Mouse (Mus musculus) midbrain, embryonic 15.5 days (tissue): ENCODE data around the gene Ptprk. TPM values are rescaled to one million over a fixed set of nuclear protein-coding genes. Genes with fewer than 3 reads are reported as not detected.

Experiments used
- ATAC-seq: fragments of 200-750 bp; cut with Nextera tagmentation; replicated peaks from 2 replicates; pipeline ENCODE4 v1.8.0; 2017; ENCODE audit warnings: moderate TSS enrichment
- H3K27ac ChIP-seq: fragments of 300-500 bp; sonication (generic); 2 replicates; pipeline ENCODE4 v1.5.1; 2015; ENCODE audit warnings: mild to moderate bottlenecking, inconsistent platforms
- H3K27me3 ChIP-seq: fragments of 300-500 bp; sonication (generic); replicated peaks from 2 replicates; pipeline ENCODE4 v1.6.1; 2015; ENCODE audit warnings: inconsistent platforms
- H3K36me3 ChIP-seq: fragments of 300-500 bp; sonication (generic); replicated peaks from 2 replicates; pipeline ENCODE4 v1.6.1; 2015; ENCODE audit warnings: inconsistent platforms
- H3K4me1 ChIP-seq: fragments of 300-500 bp; sonication (generic); 2 replicates; pipeline ENCODE4 v1.6.1; 2015; ENCODE audit warnings: inconsistent platforms
- H3K4me2 ChIP-seq: fragments of 300-500 bp; sonication (generic); 2 replicates; pipeline ENCODE4 v1.6.1; 2015; ENCODE audit warnings: inconsistent platforms, mild to moderate bottlenecking, moderate library complexity
- H3K4me3 ChIP-seq: fragments of 300-500 bp; sonication (generic); 2 replicates; pipeline ENCODE4 v1.5.1; 2015; ENCODE audit warnings: mild to moderate bottlenecking, inconsistent platforms
- H3K9ac ChIP-seq: fragments of 300-500 bp; sonication (generic); 2 replicates; pipeline ENCODE4 v1.6.1; 2015; ENCODE audit warnings: mild to moderate bottlenecking, inconsistent platforms
- H3K9me3 ChIP-seq: fragments of 300-500 bp; sonication (generic); 2 replicates; pipeline ENCODE4 v1.6.1; 2016; ENCODE audit warnings: inconsistent platforms
- WGBS: fragments of 180-500 bp; shearing (Covaris S2); methylation state at CpG from one replicate; pipeline ENCODE4 v1.1.7; 2015; ENCODE audit warnings: mixed read lengths; 5-methylcytosine and 5-hydroxymethylcytosine counted together
- polyA plus RNA-seq: library from polyadenylated mRNA; unstranded; fragments of >200 nt; fragmentation: Nextera tagmentation; extraction: Ambion mirVana; gene quantifications from 2 replicates; pipeline ENCODE4 v1.2.1, GENCODE M21; 2015

The Ptprk gene
- polyA plus RNA-seq, 1 experiment from 2014 or later, result 33.3 TPM

DNA sequence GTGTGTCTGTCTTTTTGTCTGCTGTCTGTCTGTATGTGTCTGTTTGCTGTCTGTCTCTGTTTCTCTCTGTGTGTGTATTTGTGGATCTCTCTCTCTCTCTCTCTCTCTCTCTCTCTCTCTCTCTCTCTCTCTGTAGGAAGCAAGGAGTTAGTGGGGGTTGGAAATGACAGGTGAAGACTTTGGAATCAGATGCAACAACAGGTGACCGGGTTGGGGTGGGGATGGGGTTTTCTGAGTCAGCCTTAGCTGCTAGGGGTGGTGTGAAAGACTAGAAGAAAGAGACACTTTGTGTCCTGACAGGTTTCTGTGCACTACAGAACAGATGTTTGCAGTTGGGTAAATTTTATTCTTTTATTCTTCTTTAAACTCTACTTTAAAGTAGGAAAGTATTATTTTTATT, 9.0 kb downstream of the Ptprk start:
- WGBS, result 83% methylated on average over 1 of the region's 1 CpGs
- Histone ChIP-seq H3K4me1 (peaks cover 1% of the 10 kb centered on the region; the same call in 1 of the 2 replicates), H3K27ac (no peak overlapping the region), H3K9me3 (no peaks in the 10 kb centered on the region), H3K27me3 (no peaks in the 10 kb centered on the region), H3K36me3 (no peaks in the 10 kb centered on the region), H3K9ac (no peak overlapping the region), H3K4me2 (no peak overlapping the region), H3K4me3 (no peak overlapping the region)
- no peak for ATAC-seq

GRCm38 (mm10) chr10:28087341-28087740, 12.7 kb downstream of the Ptprk start:
- ATAC-seq, result no peak
- WGBS, result 81% methylated on average over 6 of the region's 6 CpGs
- H3K36me3 ChIP-seq, result no peaks in the 10 kb centered on the region
- no peak overlapping the region for H3K4me3 ChIP-seq
- no peak overlapping the region for H3K4me2 ChIP-seq
- H3K9ac ChIP-seq, result no peak overlapping the region
- no peak overlapping the region for H3K27ac ChIP-seq
- no peaks in the 10 kb centered on the region for H3K4me1 ChIP-seq
- no peaks in the 10 kb centered on the region for H3K9me3 ChIP-seq
- H3K27me3 ChIP-seq, result no peaks in the 10 kb centered on the region

- Histone ChIP-seq H3K27ac (no peak overlapping the region), H3K36me3 (no peaks in the 10 kb centered on the region), H3K4me2 (no peak overlapping the region), H3K4me3 (no peak overlapping the region), H3K27me3 (no peaks in the 10 kb centered on the region), H3K4me1 (no peaks in the 10 kb centered on the region), H3K9me3 (no peaks in the 10 kb centered on the region), H3K9ac (no peak overlapping the region)
- WGBS, result 65% methylated on average over 3 of the region's 3 CpGs
- ATAC-seq, result no peak
Measured at GRCm38 (mm10) chr10:28087749-28088148, 13.1 kb downstream of the Ptprk start.

GRCm38 (mm10) chr10:28096007-28096406, 21.4 kb downstream of the Ptprk start:
- no peak overlapping the region for H3K4me3 ChIP-seq
- no peak overlapping the region for H3K4me2 ChIP-seq
- H3K27ac ChIP-seq, result no peak overlapping the region
- 0 out of 2 replicates have a peak, but pooled peaks cover 4% of the 10 kb centered on the region for H3K4me1 ChIP-seq
- H3K36me3 ChIP-seq, result no peaks in the 10 kb centered on the region
- H3K9me3 ChIP-seq, result no peaks in the 10 kb centered on the region
- no peak for ATAC-seq
- no peaks in the 10 kb centered on the region for H3K27me3 ChIP-seq
- no peak overlapping the region for H3K9ac ChIP-seq

- H3K27me3 ChIP-seq, result no peaks in the 10 kb centered on the region
- H3K36me3 ChIP-seq, result no peaks in the 10 kb centered on the region
- no peaks in the 10 kb centered on the region for H3K9me3 ChIP-seq
- ATAC-seq, result no peak
- H3K4me1 ChIP-seq, result 0 out of 2 replicates have a peak, but pooled peaks cover 4% of the 10 kb centered on the region
- no peak overlapping the region for H3K4me2 ChIP-seq
- H3K27ac ChIP-seq, result no peak overlapping the region
- H3K9ac ChIP-seq, result no peak overlapping the region
- H3K4me3 ChIP-seq, result no peak overlapping the region
- 59% methylated on average over 7 of the region's 7 CpGs for WGBS
Measured at GRCm38 (mm10) chr10:28097637-28098036, 23.0 kb downstream of the Ptprk start.

DNA sequence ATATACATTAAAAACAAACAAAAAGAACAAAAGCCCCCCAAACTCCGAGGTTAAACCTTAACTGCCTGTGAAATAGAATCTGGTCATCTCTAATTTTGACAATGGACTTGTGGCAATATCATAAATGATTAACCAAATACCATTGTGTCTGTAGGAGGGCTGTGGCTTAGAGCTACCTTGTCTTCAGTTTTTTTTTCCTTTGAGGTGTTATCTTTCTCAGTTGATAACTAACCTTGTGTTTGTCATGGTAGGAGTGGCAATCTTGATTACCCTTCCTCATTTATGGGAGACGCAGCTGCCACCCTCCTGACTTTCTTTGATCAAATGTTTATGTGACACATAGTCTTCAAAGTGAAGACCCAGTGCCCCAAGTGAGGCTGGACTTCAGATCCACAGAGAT, 24.3 kb downstream of the Ptprk start:
- H3K4me1 ChIP-seq, result 0 out of 2 replicates have a peak, but pooled peaks cover 4% of the 10 kb centered on the region
- no peak overlapping the region for H3K4me3 ChIP-seq
- no peak overlapping the region for H3K9ac ChIP-seq
- H3K9me3 ChIP-seq, result no peaks in the 10 kb centered on the region
- no peak for ATAC-seq
- 78% methylated on average over 2 of the region's 2 CpGs for WGBS
- H3K4me2 ChIP-seq, result no peak overlapping the region
- H3K27ac ChIP-seq, result no peak overlapping the region
- H3K36me3 ChIP-seq, result no peaks in the 10 kb centered on the region
- H3K27me3 ChIP-seq, result no peaks in the 10 kb centered on the region

GRCm38 (mm10) chr10:28103406-28103906, 28.8 kb downstream of the Ptprk start:
- H3K27me3 ChIP-seq, result no peaks in the 10 kb centered on the region
- H3K4me3 ChIP-seq, result no peak overlapping the region
- WGBS, result 96% methylated on average over 4 of the region's 4 CpGs
- no peak overlapping the region for H3K9ac ChIP-seq
- H3K9me3 ChIP-seq, result no peaks in the 10 kb centered on the region
- no peak overlapping the region for H3K27ac ChIP-seq
- no peak overlapping the region for H3K4me2 ChIP-seq
- H3K4me1 ChIP-seq, result no peaks in the 10 kb centered on the region
- ATAC-seq, result no peak
- H3K36me3 ChIP-seq, result no peaks in the 10 kb centered on the region

- Histone ChIP-seq H3K9me3 (no peaks in the 10 kb centered on the region), H3K36me3 (no peaks in the 10 kb centered on the region), H3K4me1 (no peaks in the 10 kb centered on the region), H3K27me3 (no peaks in the 10 kb centered on the region), H3K9ac (no peak overlapping the region), H3K4me2 (no peak overlapping the region), H3K27ac (no peak overlapping the region), H3K4me3 (no peak overlapping the region)
- WGBS, result 50% methylated on average over 2 of the region's 2 CpGs
- ATAC-seq, result no peak
Measured at GRCm38 (mm10) chr10:28103924-28104323, 29.3 kb downstream of the Ptprk start.

DNA sequence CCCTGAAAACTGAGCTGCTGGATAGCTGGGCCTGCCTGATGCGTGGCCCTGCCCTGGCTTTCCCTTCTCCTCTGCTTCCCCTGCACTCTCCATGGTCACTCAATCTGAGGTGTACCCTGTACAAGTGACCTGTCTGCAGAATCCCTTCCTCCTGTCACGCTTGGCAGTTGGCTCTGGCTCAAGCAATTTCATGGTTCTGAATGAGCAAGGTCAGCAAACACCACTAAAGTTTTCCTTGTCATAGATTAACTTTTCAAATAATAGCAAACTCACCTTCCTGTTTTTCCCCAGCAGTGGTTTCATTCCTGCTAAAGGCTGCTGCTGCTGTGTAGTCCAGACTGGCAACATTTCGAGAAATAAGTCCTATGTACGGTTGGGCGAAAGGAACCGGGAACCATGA, 30.6 kb downstream of the Ptprk start:
- no peaks in the 10 kb centered on the region for H3K27me3 ChIP-seq
- WGBS, result 89% methylated on average over 6 of the region's 6 CpGs
- no peaks in the 10 kb centered on the region for H3K4me1 ChIP-seq
- no peak overlapping the region for H3K27ac ChIP-seq
- ATAC-seq, result no peak
- H3K9me3 ChIP-seq, result no peaks in the 10 kb centered on the region
- H3K36me3 ChIP-seq, result no peaks in the 10 kb centered on the region
- H3K4me2 ChIP-seq, result no peak overlapping the region
- H3K9ac ChIP-seq, result no peak overlapping the region
- H3K4me3 ChIP-seq, result no peak overlapping the region

DNA sequence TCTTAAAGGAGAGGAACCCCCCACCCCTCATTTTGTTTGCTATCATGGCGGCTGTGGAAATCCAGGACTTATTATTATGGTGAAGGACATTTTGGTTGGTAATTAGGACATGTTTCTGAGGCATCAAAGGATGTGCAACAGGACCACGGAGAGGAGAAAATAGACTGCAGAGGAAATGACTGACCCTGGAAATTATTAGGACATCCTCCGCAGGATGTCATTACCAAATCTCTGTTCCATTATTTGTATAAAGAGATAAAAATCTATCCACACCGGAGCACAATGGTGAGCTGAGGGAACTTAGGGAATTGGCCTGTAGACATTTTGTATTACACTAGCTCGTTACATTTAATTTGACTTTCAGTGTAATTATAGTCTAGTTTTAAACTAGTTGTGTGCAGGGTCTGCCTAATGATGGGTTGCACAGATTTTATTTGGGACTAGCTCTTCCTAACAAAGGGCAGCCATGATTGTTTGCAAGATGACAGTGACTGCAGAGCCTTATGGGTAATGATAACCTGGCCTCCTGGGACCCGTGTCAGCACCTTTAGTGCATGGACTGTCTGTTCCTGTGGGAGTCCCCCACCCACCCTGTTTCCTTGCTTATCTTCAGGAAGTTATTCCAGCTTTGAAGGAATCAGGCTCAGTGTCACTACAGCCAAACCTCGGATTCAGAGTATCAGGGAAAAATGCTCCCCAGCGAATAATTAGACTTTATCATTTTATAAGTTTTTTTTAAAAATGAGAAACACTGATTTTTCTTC, 38.4 kb downstream of the Ptprk start:
- Histone ChIP-seq H3K4me2 (no peak overlapping the region), H3K27ac (no peak overlapping the region), H3K4me3 (no peak overlapping the region), H3K9ac (no peak overlapping the region), H3K36me3 (no peaks in the 10 kb centered on the region), H3K27me3 (no peaks in the 10 kb centered on the region), H3K9me3 (no peaks in the 10 kb centered on the region), H3K4me1 (no peaks in the 10 kb centered on the region)
- ATAC-seq, result no peak
- 75% methylated on average over 8 of the region's 8 CpGs for WGBS

DNA sequence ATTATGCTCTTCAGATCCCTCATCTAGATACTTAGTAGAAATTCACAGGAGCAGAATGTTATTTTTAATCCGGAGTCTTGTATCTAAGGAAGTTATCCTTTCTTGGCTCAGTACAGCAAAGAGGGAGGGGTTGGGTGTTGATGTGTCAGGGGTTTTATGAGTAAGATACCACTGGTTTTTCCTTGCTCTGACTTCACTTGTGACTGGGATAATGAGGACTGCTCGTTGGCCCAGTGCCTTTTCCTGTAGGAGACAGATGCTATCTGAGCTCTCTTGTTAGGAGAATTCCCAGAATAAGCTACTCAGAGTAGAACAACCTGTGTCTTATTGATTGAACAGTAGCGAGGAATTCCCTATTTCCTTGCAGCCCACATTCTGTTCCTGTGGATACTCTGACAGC, 39.3 kb downstream of the Ptprk start:
- 84% methylated on average over 3 of the region's 3 CpGs for WGBS
- Histone ChIP-seq H3K4me2 (no peak overlapping the region), H3K27ac (no peak overlapping the region)

GRCm38 (mm10) chr10:28116982-28117381, 42.4 kb downstream of the Ptprk start:
- Histone ChIP-seq H3K36me3 (no peaks in the 10 kb centered on the region), H3K9me3 (no peaks in the 10 kb centered on the region), H3K4me3 (no peak overlapping the region), H3K9ac (no peak overlapping the region), H3K27ac (no peak overlapping the region), H3K27me3 (no peaks in the 10 kb centered on the region), H3K4me1 (no peaks in the 10 kb centered on the region), H3K4me2 (no peak overlapping the region)
- no peak for ATAC-seq

More for the DNA sequence above, 39.3 kb downstream of the Ptprk start:
- no peak overlapping the region for H3K4me3 ChIP-seq
- H3K4me1 ChIP-seq, result no peaks in the 10 kb centered on the region
- ATAC-seq, result no peak
- H3K9me3 ChIP-seq, result no peaks in the 10 kb centered on the region
- H3K27me3 ChIP-seq, result no peaks in the 10 kb centered on the region
- no peak overlapping the region for H3K9ac ChIP-seq
- no peaks in the 10 kb centered on the region for H3K36me3 ChIP-seq

DNA sequence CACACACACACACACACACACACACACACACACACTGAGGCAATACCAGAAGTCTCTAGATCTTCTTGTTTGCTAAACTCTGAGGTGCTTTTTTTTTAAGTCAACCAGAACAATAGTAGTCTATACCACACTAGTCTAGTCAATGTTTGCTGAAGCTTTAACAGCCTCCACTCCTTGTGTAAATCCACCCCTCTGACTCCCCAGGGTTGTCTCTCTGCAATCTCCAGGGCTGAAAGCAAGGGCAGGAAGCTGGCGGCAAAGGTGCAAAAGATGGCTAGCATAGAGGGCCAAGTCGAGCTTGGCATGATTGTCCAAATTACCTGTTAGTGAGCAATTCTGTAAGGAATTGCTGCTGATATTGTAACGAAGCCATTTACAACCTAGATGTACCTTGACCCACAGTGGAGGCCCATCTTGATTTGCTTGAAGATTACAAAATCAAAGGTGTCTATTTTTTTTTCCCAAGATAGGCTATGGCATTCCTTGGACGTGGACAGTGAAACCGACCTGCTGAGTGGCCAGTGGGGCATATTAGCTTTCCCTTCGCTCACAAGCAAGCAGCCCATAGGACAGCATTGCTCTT, 44.3 kb downstream of the Ptprk start:
- Histone ChIP-seq H3K27ac (no peak overlapping the region), H3K9ac (no peak overlapping the region), H3K4me1 (no peaks in the 10 kb centered on the region), H3K4me3 (no peak overlapping the region), H3K9me3 (no peaks in the 10 kb centered on the region), H3K36me3 (no peaks in the 10 kb centered on the region), H3K27me3 (no peaks in the 10 kb centered on the region), H3K4me2 (no peak overlapping the region)
- WGBS, result 89% methylated on average over 6 of the region's 6 CpGs
- ATAC-seq, result no peak
